Mouse (Mus musculus) yolk sac, embryonic 10.5 days (tissue): ENCODE results near the gene Heatr4.
"Not testable (repeated sequence)": the region's sequence is repeated elsewhere in the genome, so short reads cannot be mapped to it uniquely, and the experiment has no call there.

Source experiments
- DNase-seq: peaks from one replicate; pipeline ENCODE4 v3.0.0-alpha.2; 2017; ENCODE audit warnings: low spot score

The Heatr4 gene

DNA sequence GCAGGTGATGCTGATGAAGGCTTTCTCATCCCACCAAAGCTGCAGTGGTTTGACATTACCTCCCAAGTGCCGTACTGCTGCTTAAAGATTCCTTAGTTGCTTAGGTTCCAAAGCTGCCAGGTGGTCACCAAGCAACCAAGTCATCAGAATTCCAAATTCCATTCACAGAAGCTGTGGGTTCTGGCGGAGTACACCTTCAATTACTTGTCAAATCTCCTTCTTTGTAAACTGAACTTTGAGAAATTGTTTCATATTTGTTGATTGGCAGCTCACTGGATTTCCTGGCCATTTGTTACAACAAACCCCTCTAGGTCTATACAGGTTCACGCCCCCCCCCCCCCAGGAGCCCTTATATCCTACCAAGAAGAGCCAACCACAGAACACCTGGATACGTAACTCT is at the start of gene Heatr4:
TSS of gene Heatr4 (minus strand) at position 101 of the 400 bp plus-strand sequence.
- no peak for DNase-seq

DNA sequence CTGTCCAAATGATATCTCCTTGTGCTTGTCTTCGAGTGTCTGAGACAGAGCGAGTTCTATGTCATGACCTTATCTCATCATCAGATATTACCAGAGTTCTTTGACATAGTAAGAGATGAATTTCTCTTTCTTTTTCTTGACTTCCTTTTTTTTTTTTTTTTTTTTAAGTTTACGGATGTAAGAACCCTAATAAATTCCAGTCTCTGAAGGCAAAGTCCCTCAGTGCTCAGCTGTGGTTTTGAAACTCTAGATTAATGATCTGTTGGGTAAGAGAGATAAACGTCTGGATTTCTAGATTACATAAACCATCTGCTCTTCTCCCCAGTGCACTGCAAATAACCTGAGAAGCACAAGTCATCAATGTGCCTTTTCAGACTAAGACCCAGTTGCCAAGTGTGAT is 49.5 kb upstream of the Heatr4 start:
- no peak for DNase-seq

DNA sequence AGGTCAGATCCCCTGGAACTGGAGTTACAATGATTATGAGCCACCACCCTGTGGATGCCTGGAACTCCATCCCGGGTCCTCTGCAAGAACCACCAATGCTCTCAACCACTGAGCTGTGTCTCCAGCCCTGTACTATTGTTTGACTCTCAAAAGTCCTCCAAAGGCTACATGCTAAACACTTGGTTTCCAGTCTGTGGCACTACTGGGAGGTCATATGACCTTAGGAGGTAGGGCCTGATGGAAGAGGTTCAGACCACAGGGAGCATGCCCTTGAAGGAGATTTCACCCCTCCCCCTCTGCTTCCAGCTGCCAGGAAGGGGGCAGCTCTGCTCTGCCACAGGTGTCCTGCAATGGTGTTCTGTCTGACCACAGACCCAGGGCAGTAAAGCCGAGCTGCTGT is 48.6 kb upstream of the Heatr4 start:
- DNase-seq: not testable (repeated sequence)

DNA sequence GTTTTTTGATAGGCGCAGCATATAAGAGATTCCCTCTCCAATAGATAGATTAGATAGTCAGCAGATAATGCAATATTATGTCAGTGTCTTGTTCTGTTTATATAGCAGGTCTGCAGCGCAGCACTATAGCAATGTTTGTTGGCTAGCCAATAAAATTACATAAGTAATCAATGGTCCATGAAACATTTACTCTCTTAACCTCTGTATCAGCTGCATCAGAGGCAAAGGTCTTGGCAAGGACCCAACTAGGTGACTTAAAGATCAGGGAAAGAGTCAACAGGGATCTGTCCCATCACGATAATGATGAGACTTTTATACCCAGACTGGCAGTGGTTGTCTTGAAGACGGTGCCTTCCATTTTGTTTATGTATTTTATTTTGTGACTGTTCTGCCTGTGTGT is 48.2 kb upstream of the Heatr4 start:
- no peak for DNase-seq

DNA sequence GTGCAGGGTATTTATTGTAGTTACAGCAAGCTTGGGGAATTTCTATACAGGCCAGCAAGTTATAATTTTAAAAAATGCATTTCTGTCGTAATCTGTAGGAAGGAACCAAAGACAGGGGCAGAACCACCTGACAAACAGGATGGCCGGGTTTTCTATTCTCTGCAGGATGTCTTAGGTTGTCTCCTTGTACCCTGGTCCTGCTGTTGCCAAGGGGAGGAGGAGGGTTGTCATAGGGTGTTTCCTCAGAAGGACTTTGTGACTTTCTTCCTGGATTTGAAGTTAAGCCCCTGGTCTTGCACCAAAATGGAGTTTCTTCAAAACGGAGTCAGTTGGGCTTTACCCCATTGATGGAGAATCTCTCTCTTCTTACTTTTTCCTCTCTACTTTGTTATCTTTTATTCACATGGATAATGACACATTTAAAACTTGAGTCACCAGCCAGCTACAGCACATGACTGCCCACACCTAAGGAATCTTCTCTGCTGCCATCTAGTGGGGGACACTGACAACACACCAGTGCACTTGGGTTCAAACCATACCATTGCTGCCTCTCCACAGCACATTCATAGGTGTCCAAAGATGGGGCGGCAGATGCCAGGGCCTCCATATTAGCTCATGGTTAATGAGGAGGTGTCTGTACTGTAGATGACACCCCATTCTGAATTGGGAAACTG is 46.1 kb upstream of the Heatr4 start:
- DNase-seq: peak; percentile 67

DNA sequence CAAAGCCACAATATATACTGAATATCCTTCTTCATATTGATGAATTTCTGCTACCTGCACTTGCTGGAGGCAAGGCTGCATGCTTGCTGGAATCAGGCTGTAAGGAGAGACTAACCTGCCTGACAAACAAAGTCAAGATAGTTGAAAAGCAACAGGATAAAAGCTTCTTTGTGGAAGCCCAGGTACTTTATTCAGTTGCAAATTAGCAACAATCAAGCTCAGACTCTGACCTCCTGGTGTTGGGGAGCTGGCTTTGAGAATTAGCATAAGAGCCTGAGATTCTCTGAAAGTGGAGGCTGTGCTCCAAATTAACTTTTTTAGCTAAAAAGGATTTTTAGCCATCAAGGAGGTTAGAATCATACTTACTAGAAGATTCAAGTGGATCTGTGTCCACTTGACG is 44.4 kb upstream of the Heatr4 start:
- not testable (repeated sequence) for DNase-seq

DNA sequence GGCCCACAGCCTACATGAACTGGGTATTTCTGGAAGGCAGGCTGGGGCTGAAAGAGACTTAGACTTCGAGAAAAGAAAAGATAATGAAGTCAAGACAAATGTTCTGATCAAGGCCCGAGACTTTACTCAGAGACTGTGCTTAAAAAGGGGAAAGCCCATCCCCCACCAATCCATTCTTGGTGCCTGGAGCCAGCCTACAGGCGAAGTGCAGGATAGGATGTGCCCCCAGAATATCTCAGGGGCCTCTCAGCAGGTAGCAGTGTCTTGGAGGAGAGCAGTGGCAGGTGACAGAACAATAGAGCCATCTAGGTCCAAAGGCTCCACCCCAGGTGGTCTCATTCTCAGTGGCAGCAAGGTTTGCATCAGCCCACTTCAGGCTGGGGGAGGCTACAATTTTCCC is 43.7 kb upstream of the Heatr4 start:
- not testable (repeated sequence) for DNase-seq

DNA sequence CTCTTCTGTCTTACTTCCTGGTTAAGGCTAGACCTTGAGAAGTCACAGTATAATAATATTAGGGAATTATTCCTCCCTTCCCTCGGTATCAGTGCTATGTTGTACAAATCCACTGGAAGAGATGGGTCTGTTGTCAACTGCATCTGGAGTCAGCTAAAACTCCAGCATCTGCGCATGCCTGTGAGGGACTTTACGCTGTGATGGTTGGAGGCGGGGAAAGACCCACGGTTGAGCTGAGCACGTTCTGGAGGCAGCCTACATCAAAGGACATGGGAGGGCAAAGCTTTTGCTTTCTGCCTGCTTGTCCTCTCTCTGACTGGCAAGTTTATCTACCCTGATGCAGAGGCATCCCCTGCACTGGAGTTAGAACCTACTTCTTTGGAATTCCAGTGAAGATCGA is 41.2 kb upstream of the Heatr4 start:
- no peak for DNase-seq

DNA sequence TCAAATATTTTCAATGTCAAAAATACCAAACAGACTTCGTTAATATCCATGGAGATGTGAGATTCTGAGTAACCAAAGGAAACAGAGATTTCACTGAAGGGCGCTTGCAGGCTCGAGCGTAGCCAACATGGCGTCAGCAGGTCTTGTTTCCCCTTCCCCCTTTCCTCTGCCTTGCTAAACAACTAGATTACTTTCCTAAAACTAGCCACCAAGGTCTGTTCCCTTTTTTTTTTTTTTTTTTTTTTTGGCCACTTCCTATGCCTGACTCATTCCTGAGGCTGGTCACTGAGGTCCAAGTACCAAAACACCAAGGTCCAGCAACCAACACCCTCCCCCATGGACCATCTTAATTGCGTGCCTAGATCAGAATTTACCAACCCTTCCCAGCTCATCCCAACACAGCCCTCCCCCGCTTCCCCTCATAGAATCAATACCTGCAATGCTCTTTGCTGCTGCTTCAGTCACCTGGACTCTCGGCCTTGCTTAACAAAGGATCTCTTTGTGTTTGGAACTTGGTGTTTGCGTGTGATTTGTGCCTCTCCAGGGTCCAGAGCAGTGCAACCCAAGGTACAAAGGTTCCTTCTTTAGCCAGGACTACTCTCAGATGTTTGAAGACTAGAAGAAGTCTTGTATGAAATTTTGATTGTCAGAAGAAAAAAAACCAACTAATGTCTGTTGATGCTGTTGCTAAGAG is 38.5 kb upstream of the Heatr4 start:
- peak; percentile 75 for DNase-seq

DNA sequence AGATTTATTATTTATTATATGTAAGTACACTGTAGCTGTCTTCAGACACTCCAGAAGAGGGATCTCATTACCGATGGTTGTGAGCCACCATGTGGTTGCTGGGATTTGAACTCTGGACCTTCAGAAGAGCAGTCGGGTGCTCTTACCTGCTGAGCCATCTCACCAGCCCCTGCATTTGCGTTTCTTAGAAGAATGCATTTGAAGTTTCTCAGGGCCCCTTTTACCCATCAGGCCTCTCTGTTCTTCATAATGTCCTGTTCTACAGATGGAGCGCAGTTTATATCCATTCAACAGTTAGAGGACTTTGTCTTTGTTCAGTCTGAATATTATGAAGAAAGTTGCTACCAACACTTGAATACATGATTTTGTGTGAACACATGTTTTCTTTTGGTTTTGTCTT is 37.6 kb upstream of the Heatr4 start:
- not testable (repeated sequence) for DNase-seq

DNA sequence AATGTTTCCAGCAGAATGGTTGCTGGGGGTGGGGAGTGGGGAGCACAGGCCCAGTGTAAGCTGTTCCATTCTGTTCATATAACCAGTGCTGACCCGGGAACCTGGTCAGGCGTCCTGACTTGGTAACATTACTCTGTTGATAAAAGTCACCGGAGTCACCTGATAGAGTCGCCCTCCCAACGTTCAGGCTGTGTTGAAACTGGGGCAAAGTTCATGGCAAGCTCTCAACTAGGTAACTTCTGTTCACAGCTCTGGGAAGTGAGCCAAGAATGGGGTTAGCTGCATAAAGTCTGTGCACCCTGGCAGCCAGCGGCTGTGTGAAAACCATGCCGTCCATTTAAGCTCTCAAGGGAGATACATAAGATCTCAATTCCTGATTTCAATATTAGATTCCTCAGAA is 35.9 kb upstream of the Heatr4 start:
- peak; percentile 88 for DNase-seq

DNA sequence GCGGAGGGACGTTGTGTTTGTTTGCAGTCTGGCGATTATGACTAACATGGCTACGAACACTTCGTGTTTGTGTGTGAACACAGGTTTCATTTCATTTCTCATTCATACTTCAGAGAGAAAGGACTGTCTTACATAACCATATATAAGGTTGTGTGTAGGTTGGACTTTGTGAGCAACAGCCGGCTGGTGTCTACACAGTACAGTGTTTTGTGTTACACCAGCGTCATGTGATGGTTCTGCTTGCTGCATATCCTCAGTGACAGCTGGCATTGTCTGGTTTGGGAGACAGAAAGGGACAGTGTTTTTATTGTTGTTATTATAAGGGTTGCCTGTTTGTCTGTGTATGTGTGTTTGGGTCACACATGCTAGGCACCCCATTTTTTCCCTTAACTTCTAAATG is 29.0 kb upstream of the Heatr4 start:
- no peak for DNase-seq

DNA sequence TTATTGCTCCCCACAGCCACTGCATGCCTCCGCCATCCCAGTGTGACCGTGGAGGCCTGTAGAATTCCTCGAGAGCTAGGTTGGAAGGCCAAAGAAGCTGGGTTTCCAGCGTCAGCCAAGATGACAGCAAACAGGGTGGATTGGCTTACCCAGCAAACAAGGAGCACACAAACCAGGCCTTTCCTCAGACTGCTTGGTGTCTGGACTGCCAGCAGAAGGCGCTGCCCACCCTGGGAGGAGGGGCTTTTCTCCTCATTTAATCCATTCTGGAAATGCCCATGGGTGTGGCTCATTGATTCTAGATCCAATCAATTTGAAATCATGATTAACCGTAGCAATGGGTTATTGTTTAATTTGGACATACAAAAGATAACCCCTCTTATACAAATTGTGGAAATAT is 28.5 kb upstream of the Heatr4 start:
- no peak for DNase-seq

DNA sequence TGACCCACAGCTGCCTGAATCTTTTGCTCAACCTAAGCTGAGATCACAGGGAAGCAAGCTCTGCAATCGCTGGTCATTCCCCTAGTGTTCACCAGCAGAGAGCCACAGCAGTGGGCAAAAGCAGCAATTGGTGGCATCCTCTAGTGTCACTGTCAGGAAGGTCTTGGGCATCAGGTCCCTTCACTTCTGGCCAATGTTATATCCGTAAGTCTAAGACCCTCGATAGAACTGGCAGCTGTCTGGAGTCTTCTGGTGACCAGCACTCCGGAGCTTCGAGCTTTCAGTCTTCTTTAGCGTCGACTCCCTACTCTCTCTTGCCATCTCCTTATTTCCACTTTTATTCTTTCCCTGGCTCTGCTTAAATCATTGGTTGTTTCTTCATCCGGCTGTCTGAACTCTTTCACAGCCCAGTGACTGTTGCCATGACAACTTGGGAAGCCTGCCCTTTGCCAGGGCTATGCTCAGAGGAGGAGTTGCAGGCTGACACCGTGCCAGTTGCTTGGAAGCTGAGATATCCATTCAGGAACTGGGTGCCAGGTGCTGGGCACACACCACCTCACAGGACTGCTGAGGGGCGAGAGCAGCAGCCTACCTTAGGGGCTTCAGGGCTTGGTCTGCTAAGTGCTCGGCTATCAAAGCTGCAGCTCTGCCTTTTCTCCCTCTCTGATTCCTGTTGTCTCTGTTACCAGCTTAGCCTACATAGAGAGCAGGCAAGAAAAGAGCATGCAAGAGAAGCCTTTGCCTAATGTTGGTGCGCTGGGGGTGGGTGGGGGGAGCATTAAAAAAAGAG is 26.8 kb upstream of the Heatr4 start:
- DNase-seq: no peak

DNA sequence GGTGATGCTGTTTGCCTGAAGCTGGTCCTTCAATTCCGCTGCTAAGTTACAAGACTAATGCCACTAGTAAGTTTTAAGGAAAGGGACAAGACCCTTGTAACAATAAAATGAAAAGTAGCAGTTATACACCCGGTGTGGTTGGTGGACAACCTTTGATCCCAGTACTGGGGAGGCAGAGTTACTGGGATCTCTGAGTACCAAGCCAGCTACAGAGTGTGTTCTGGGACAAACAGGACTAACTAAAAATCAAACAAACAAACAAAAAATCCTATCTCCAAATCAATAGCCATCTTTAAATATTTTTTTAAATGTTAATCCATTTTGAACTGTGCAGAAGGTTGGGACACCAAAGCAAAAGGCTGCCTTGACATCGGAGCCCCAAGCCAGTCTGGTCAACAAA is 25.5 kb upstream of the Heatr4 start:
- DNase-seq: no peak

DNA sequence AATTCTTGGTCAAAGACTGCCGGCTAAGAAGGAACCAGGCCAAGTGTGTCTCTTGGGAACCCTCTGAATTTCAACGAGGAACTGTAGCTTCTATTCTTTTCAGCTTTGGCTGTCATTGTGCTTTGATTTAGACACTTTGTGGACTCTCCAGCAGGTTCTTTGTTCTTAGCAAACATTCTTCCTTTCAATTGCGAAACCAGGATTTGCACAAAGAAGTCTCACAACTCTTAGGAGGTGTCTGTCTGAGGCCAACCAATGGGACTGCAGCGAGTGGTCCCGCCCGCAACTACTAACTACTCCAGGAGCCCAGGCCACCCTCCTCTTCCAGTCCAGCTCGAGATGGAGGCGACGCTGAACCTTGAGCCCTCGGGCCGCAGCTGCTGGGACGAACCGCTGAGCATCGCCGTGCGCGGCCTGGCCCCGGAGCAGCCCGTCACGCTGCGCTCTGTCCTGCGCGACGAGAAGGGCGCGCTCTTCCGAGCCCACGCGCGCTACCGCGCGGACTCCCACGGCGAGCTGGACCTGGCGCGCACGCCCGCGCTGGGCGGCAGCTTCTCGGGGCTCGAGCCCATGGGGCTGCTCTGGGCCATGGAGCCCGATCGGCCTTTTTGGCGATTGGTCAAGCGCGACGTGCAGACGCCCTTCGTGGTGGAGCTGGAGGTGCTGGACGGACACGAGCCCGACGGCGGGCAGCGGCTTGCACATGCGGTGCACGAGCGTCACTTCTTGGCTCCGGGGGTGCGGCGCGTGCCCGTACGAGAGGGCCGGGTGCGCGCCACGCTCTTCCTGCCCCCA is 24.7 kb upstream of the Heatr4 start, which contains the start of gene Acot1:
TSS of gene Acot1 (plus strand) at position 320 of the 795 bp plus-strand sequence.
- DNase-seq: peak; percentile 90

DNA sequence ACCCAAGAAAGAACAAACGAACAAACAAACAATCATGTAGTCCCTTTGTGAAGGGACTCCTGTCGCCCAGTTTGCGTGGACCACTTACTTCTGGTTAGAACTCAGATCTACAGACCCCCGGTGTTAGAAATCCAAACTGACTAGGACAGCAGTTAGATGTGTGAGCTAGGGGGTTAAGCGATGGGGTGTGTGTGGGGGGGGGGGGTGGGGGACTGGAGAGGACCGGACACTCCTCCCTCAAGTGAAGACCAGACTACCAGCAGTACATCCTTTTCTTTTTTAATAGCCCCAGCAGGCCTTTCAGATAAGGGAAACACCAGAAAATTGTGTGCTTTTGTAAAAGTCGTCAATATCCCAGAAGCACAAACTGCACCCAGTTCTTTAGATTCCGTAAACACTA is 24.1 kb upstream of the Heatr4 start:
- no peak for DNase-seq

DNA sequence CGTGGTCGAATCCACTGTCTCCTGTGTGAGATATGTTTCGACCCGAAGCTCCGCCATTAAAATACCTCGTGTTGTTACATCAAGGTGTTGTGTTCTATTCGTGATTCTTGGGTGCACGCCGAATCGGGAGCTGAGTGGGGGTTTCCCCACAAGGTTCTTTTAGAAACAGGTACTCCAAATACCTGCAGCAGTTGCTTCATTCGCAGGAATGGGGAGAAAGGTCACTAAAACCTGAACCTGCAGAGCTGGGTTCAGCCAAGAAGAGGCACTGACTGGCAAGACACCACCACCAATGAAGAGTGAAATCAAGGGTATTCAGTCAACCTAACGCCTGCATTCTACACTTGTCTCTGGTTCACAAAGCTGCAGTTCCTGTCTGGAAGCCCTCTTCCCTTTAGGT is 23.6 kb upstream of the Heatr4 start:
- no peak for DNase-seq

DNA sequence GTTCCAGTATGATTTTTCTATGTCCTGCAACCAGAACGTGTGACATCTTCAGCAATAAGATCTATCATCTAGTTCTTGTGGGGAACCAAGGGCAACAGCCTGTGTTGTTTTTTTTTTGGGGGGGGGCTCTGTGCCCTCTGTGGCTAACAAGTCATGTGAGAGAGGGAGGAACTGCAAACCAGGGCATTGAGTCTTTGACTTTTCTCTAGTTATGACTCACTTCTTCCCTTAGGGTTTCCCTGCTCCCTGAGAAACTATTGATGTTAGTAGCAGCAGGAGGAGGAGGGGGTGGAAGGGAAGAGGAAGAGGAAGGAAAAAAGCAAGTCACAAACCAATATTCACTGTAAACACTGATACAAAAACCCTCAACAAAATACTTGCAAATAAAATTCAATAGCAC is 19.2 kb upstream of the Heatr4 start:
- no peak for DNase-seq

DNA sequence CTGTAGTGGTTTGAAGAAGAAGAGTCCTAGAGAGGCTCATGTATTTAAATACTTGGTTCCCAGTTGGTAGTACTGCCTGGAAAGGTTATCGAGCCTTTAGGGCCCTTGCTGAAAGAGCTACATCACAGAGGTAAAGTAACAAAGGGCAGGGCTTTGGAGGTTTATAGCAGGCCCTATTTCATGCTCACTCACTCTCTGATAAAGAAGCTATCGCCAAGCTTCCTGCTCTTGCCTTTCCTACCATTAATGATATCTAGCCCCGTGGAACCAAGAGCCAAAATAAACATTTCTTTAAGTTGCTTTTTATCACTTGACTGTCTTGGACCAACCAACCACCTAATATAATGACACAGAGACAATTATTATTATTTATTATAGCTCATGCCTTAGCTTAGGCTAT is 15.8 kb upstream of the Heatr4 start:
- DNase-seq: no peak

DNA sequence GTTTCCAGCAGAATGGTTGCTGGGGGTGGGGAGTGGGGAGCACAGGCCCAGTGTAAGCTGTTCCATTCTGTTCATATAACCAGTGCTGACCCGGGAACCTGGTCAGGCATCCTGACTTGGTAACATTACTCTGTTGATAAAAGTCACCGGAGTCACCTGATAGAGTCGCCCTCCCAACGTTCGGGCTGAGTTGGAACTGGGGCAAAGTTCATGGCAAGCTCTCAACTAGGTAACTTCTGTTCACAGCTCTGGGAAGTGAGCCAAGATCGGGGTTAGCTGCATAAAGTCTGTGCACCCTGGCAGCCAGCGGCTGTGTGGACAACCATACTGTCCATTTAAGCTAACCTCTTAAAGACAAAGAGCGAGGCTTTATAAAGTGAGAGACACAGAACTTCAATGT is 14.6 kb upstream of the Heatr4 start:
- DNase-seq: peak; percentile 82
